Mouse (Mus musculus) CH12.LX (cell line): Measurements from ENCODE around the gene Gm49321.

Experiments
- CHD1 ChIP-seq: IDR thresholded peaks from 2 replicates; pipeline ENCODE4 v1.6.1; 2012; ENCODE audit warnings: low read depth, low read length, improper control_type of control experiment, inconsistent platforms
- CTCF ChIP-seq, 2 experiments: IDR thresholded peaks in 1 of 2; conservative IDR thresholded peaks in 1 of 2; 2 replicates each; pipeline ENCODE4 v1.5.1; 2011 to 2012; ENCODE audit warnings: low read depth in 2 of 2, low read length in 2 of 2, improper control_type of control experiment in 1 of 2, inconsistent platforms in 1 of 2, mild to moderate bottlenecking in 1 of 2, moderate library complexity in 1 of 2
- ELF1 ChIP-seq: IDR thresholded peaks from 2 replicates; pipeline ENCODE4 v1.6.1; 2014; ENCODE audit warnings: low read depth, mild to moderate bottlenecking, inconsistent platforms, low read length, improper control_type of control experiment
- HCFC1 ChIP-seq: IDR thresholded peaks from 2 replicates; pipeline ENCODE4 v1.6.1; 2012; ENCODE audit warnings: low read depth, mild to moderate bottlenecking, inconsistent platforms, low read length, improper control_type of control experiment
- MAX ChIP-seq: IDR thresholded peaks from 2 replicates; pipeline ENCODE4 v1.6.1; 2011; ENCODE audit warnings: low read length, improper control_type of control experiment
- MAZ ChIP-seq: IDR thresholded peaks from 2 replicates; pipeline ENCODE4 v1.6.1; 2012; ENCODE audit warnings: low read depth, mild to moderate bottlenecking, inconsistent platforms, low read length, improper control_type of control experiment, moderate library complexity
- MEF2A ChIP-seq: IDR thresholded peaks from 2 replicates; pipeline ENCODE4 v1.6.1; 2014; ENCODE audit warnings: low read depth, mild to moderate bottlenecking, inconsistent platforms, low read length, improper control_type of control experiment, borderline replicate concordance
- MYC ChIP-seq: IDR thresholded peaks from 2 replicates; pipeline ENCODE4 v1.6.1; 2011; ENCODE audit warnings: low read depth, mild to moderate bottlenecking, improper control_type of control experiment, low read length
- POLR2A ChIP-seq: IDR thresholded peaks from 2 replicates; pipeline ENCODE4 v1.6.1; 2011; ENCODE audit warnings: low read depth, mild to moderate bottlenecking, improper control_type of control experiment, low read length
- POLR2AphosphoS2 ChIP-seq: IDR thresholded peaks from 2 replicates; pipeline ENCODE4 v1.6.1; 2011; ENCODE audit warnings: low read depth, low read length, improper control_type of control experiment
- RCOR1 ChIP-seq: conservative IDR thresholded peaks from 2 replicates; pipeline ENCODE4 v1.6.1; 2012; ENCODE audit warnings: low read depth, mild to moderate bottlenecking, inconsistent platforms, low read length, improper control_type of control experiment
- ZC3H11A ChIP-seq: IDR thresholded peaks from 2 replicates; pipeline ENCODE4 v1.6.1; 2012; ENCODE audit warnings: low read depth, mild to moderate bottlenecking, inconsistent platforms, low read length, improper control_type of control experiment
- ZNF384 ChIP-seq: IDR thresholded peaks from 2 replicates; pipeline ENCODE4 v1.6.1; 2012; ENCODE audit warnings: low read depth, low read length, improper control_type of control experiment, inconsistent platforms

- TF ChIP-seq ZC3H11A (no peak), MAZ (no peak), POLR2AphosphoS2 (no peak), ZNF384 (no peak), POLR2A (no peak), MYC (no peak), CTCF (conservative IDR thresholded peaks at IDR 0.05 in 1 of 2, IDR thresholded peaks at IDR 0.05 in 1 of 2; ENCODE audit: low read depth in 2 of 2, low read length in 2 of 2) (no peak), MEF2A (no peak), HCFC1 (no peak), ELF1 (no peak), RCOR1 (no peak), MAX (no peak), CHD1 (no peak)
Observed at GRCm38 (mm10) chr12:73952879-73953278, 15.4 kb downstream of the Gm49321 start.
